Mouse (Mus musculus): ENCODE results near the gene Mest. TPM values are rescaled to one million over a fixed set of nuclear protein-coding genes. Genes with fewer than 3 reads are reported as not detected.

Gene Mest
- polyA plus RNA-seq (2015; fragmentation: Nextera tagmentation; extraction: Ambion mirVana) = 1,049 and 1,099 TPM in 2 replicates

DNA sequence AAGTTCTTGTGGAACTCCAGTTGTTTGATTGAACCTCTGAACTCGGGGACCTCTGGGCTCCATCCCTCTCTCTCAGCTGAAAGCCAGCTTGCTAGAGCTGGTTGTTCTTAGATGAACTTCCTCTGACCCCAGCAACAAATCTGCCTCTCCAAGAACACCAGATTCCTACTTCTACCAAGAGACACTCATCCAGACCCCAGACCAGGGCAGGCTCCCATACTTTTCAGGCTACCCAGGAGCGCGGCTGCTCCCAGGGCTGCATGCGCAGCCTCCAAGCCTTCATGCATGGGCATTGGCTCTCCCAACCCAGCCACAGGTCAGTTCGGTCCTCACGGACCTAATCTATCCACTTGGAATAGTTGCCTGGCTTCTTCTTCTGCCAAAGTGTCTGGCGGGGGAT is at the start of gene Mest:
Mest (plus strand) TSS at position 217 of the 400 bp plus-strand sequence.
- no peaks in the 10 kb centered on the region for H3K36me3 ChIP-seq (ENCODE audit: insufficient read depth, low read length)
- H3K4me2 ChIP-seq (ENCODE audit: low read length) = no peak within 1 kb of the TSS
- 60% methylated on average over 7 of the region's 7 CpGs for WGBS
- peaks cover 16% of the 10 kb centered on the region; the same call in 1 of the 2 replicates for H3K4me1 ChIP-seq (replicated peaks; ENCODE audit: insufficient read depth, low read length)
- H3K4me3 ChIP-seq (replicated peaks; ENCODE audit: low read depth, low read length) = no peak within 1 kb of the TSS
- no peaks in the 10 kb centered on the region for H3K27me3 ChIP-seq (ENCODE audit: insufficient read depth, low read length)
- DNase-seq (ENCODE audit: low spot score) (no peak), ATAC-seq (replicated peaks; ENCODE audit: low FRiP score, low read depth) (no peak)
- no peak for TF ChIP-seq CTCF (IDR thresholded peaks at IDR 0.05; ENCODE audit: low read depth)
- H3K27ac ChIP-seq = 0 out of 2 replicates have a peak within 1 kb of the TSS, but pooled peaks have one; percentile 13
- H3K9me3 ChIP-seq (replicated peaks; ENCODE audit: low read length) = no peaks in the 10 kb centered on the region
- no peak within 1 kb of the TSS for H3K9ac ChIP-seq (ENCODE audit: low read depth, low read length)

DNA sequence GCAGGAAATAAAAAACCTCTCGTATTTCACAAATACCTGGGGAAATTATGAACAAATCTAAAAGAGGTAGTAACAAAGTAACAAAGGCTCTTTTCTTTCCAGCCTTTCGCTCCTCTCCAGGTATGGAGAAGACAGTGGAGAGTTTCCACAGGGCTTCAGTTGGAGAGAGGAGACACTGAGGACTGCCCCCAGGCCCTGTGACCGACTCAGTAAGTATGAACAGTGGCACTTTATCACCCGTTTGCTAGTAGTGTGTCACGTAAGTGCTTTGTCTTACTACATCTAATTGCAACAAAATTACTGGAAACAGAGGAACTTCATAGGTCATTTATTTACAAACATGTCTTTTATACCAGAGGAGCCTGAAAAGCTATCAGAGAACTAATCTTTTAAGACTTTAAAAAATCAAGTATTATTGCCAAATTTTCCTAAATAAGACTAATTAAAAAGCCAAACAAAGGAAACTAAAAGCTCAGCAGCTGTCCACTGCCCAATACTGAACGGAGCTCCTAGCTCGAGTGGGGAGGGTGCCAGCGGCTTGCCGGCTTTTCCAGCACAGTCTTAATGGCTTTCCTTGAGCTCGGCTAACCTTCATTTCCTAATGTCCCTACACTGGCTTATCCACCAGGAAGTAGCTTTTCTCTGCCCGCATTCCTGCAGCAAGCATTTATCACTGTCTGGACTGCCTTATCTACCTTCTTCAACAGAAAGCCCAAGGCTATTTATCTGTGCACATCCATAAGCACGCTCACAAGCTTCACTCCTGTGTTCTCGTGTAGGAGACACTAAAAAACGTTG is 49.4 kb upstream of the Mest start:
- Histone ChIP-seq H3K36me3 (ENCODE audit: insufficient read depth, low read length) (no peaks in the 10 kb centered on the region), H3K27ac (peak overlapping the region; percentile 89), H3K9me3 (replicated peaks; ENCODE audit: low read length) (no peaks in the 10 kb centered on the region), H3K27me3 (ENCODE audit: insufficient read depth, low read length) (no peaks in the 10 kb centered on the region), H3K4me2 (ENCODE audit: low read length) (peak overlapping the region; percentile 41), H3K9ac (ENCODE audit: low read depth, low read length) (peak overlapping the region; percentile 23; the same call in 1 of the 2 replicates), H3K4me3 (replicated peaks; ENCODE audit: low read depth, low read length) (no peak overlapping the region), H3K4me1 (replicated peaks; ENCODE audit: insufficient read depth, low read length) (peaks cover 17% of the 10 kb centered on the region; the same call in 1 of the 2 replicates)
- ATAC-seq (replicated peaks; ENCODE audit: low FRiP score, low read depth) = no peak; the same call in 1 of the 2 replicates
- WGBS = 18% methylated on average over 14 of the region's 14 CpGs
- TF ChIP-seq CTCF (IDR thresholded peaks at IDR 0.05; ENCODE audit: low read depth) = no peak
- DNase-seq (ENCODE audit: low spot score) = peak; percentile 85

GRCm38 (mm10) chr6:30674714-30675280 is 48.5 kb upstream of the Mest start:
- Histone ChIP-seq H3K27me3 (ENCODE audit: insufficient read depth, low read length) (no peaks in the 10 kb centered on the region), H3K9ac (ENCODE audit: low read depth, low read length) (peak overlapping the region; percentile 43; the same call in 1 of the 2 replicates), H3K9me3 (replicated peaks; ENCODE audit: low read length) (no peaks in the 10 kb centered on the region), H3K27ac (peak overlapping the region; percentile 89), H3K4me1 (replicated peaks; ENCODE audit: insufficient read depth, low read length) (peaks cover 17% of the 10 kb centered on the region; the same call in 1 of the 2 replicates), H3K4me3 (replicated peaks; ENCODE audit: low read depth, low read length) (no peak overlapping the region), H3K4me2 (ENCODE audit: low read length) (peak overlapping the region; percentile 33; the same call in 1 of the 2 replicates), H3K36me3 (ENCODE audit: insufficient read depth, low read length) (no peaks in the 10 kb centered on the region)
- 39% methylated on average over 9 of the region's 9 CpGs for WGBS
- ATAC-seq (replicated peaks; ENCODE audit: low FRiP score, low read depth) = no peak
- DNase-seq (ENCODE audit: low spot score) = peak; percentile 91
- TF ChIP-seq CTCF (IDR thresholded peaks at IDR 0.05; ENCODE audit: low read depth) = no peak

DNA sequence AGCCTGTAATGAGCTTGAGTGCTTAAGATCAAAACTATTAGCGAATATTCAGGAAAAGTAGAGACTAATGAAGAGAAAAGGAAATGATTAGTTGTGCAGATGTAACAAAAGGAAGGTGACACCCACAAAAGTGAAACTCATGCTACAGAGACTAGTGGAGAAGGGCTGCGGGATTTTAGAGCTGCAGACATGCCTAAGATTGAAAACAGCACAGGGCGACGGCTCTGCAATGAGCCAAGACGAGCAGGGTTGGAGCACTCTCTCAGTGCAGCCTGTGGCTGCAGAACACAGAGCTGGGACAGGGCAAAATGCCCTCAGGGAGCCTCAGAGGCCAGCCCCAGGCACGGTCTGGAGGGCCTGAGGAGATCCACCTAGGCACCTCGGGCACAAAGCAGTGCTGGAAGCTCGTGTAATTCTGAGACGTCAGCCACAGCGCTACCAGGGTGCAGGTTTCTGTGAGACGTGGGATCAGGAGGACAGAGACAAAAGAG is 48.0 kb upstream of the Mest start:
- peaks cover 17% of the 10 kb centered on the region; the same call in 1 of the 2 replicates for H3K4me1 ChIP-seq (replicated peaks; ENCODE audit: insufficient read depth, low read length)
- peak overlapping the region; percentile 43 for H3K9ac ChIP-seq (ENCODE audit: low read depth, low read length)
- H3K27ac ChIP-seq = peak overlapping the region; percentile 89
- H3K9me3 ChIP-seq (replicated peaks; ENCODE audit: low read length) = no peaks in the 10 kb centered on the region
- peak; percentile 64 for DNase-seq (ENCODE audit: low spot score)
- 22% methylated on average over 11 of the region's 11 CpGs for whole genome bisulfite sequencing
- no peak for TF ChIP-seq CTCF (IDR thresholded peaks at IDR 0.05; ENCODE audit: low read depth)
- no peak; the same call in 1 of the 2 replicates for ATAC-seq (replicated peaks; ENCODE audit: low FRiP score, low read depth)
- no peak overlapping the region for H3K4me3 ChIP-seq (replicated peaks; ENCODE audit: low read depth, low read length)
- H3K4me2 ChIP-seq (ENCODE audit: low read length) = peak overlapping the region; percentile 33; the same call in 1 of the 2 replicates
- no peaks in the 10 kb centered on the region for H3K36me3 ChIP-seq (ENCODE audit: insufficient read depth, low read length)
- H3K27me3 ChIP-seq (ENCODE audit: insufficient read depth, low read length) = no peaks in the 10 kb centered on the region

- 84% methylated on average over 6 of the region's 6 CpGs for WGBS
- DNase-seq (ENCODE audit: low spot score) = no peak
- Histone ChIP-seq H3K9me3 (replicated peaks; ENCODE audit: low read length) (no peaks in the 10 kb centered on the region), H3K9ac (ENCODE audit: low read depth, low read length) (no peak overlapping the region), H3K27ac (no peak overlapping the region), H3K36me3 (ENCODE audit: insufficient read depth, low read length) (no peaks in the 10 kb centered on the region), H3K4me1 (replicated peaks; ENCODE audit: insufficient read depth, low read length) (peaks cover 17% of the 10 kb centered on the region; the same call in 1 of the 2 replicates), H3K4me2 (ENCODE audit: low read length) (no peak overlapping the region), H3K27me3 (ENCODE audit: insufficient read depth, low read length) (no peaks in the 10 kb centered on the region), H3K4me3 (replicated peaks; ENCODE audit: low read depth, low read length) (no peak overlapping the region)
- no peak for ATAC-seq (replicated peaks; ENCODE audit: low FRiP score, low read depth)
- no peak for TF ChIP-seq CTCF (IDR thresholded peaks at IDR 0.05; ENCODE audit: low read depth)
Observed at GRCm38 (mm10) chr6:30676506-30676905, 46.8 kb upstream of the Mest start.

DNA sequence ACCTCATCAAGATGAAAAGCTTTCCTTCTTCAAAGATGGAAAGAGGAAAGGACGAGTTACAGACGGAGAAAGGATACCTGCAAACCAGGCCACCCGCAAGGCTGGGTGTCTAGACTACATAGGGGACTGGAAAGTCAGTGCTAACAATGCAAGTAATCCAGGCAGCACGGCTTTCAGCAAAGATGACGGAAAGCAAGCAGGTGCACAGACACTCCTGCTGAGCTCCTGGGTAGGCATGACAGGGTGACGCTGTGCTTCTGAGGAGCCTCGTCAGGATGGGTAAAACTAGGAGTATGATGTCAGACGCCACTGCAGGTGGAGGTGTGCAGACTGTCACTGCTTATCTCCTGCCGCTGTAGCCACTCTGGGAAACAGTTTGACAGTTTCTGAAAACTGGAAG is 45.8 kb upstream of the Mest start:
- Histone ChIP-seq H3K4me1 (replicated peaks; ENCODE audit: insufficient read depth, low read length) (peaks cover 21% of the 10 kb centered on the region), H3K4me3 (replicated peaks; ENCODE audit: low read depth, low read length) (no peak overlapping the region)

More for the DNA sequence above, 45.8 kb upstream of the Mest start:
- H3K4me2 ChIP-seq (ENCODE audit: low read length) = no peak overlapping the region
- no peaks in the 10 kb centered on the region for H3K9me3 ChIP-seq (replicated peaks; ENCODE audit: low read length)
- no peak overlapping the region for H3K27ac ChIP-seq
- 88% methylated on average over 9 of the region's 9 CpGs for WGBS
- no peak overlapping the region for H3K9ac ChIP-seq (ENCODE audit: low read depth, low read length)
- no peak for TF ChIP-seq CTCF (IDR thresholded peaks at IDR 0.05; ENCODE audit: low read depth)
- DNase-seq (ENCODE audit: low spot score) (no peak), ATAC-seq (replicated peaks; ENCODE audit: low FRiP score, low read depth) (no peak)
- no peaks in the 10 kb centered on the region for H3K27me3 ChIP-seq (ENCODE audit: insufficient read depth, low read length)
- no peaks in the 10 kb centered on the region for H3K36me3 ChIP-seq (ENCODE audit: insufficient read depth, low read length)

All from kidney, postnatal 0 days (tissue).